Mouse (Mus musculus) C3H10T1/2 (cell line): Measurements from ENCODE around the gene Tex30. TPM values are rescaled to one million over a fixed set of nuclear protein-coding genes. Genes with fewer than 3 reads are reported as not detected.

Experiments used
- polyA plus RNA-seq, 2 experiments: library from polyadenylated mRNA; unstranded; fragments of >200 nt; fragmentation: generic; extraction: Trizol; gene quantifications; one replicate each; pipeline ENCODE4 v1.2.1; 2012; ENCODE audit warnings: missing spikeins in 2 of 2

The Tex30 gene
- polyA plus RNA-seq: 1 to 10 TPM; 1.3 to 3.4 TPM

GRCm38 (mm10) chr1:44102259-44102717 is at the start of gene Tex30:
Gene Tex30, minus strand, starts transcription at chr1:44102441.

GRCm38 (mm10) chr1:44147563-44148381 is 45.5 kb upstream of the Tex30 start, which contains the start of gene Ercc5:
Gene Ercc5, plus strand, starts transcription at chr1:44147744.

GRCm38 (mm10) chr1:44118239-44119054 is 16.2 kb upstream of the Tex30 start, which contains the start of the genes Kdelc1 and Bivm:
Gene Kdelc1, minus strand, starts transcription at chr1:44118808.
Gene Bivm, plus strand, starts transcription at chr1:44118957.

GRCm38 (mm10) chr1:44061836-44062235 is 40.4 kb downstream of the Tex30 start, which contains the start of gene Gm8251:
Gene Gm8251, minus strand, starts transcription at chr1:44061936.

Other genes starting within 250 kb of the Tex30 start
- 1 to 10 TPM; 2.3 to 6.0 TPM for gene Tpp2, start 168.8 kb downstream of the Tex30 start, polyA plus RNA-seq
- gene Mettl21c, start 82.4 kb downstream of the Tex30 start, polyA plus RNA-seq: under 1 TPM in 1 of 2 experiments, not detected in 1; 0.13 TPM
- not detected for gene Gm8251, start 40.5 kb downstream of the Tex30 start, polyA plus RNA-seq
- 10 to 100 TPM in 1 of 2 experiments, 1 to 10 TPM in 1; 1.7 to 13.0 TPM for gene Kdelc1, start 16.4 kb upstream of the Tex30 start, polyA plus RNA-seq
- gene Bivm, start 16.5 kb upstream of the Tex30 start, polyA plus RNA-seq: 1 to 10 TPM in 1 of 2 experiments, under 1 TPM in 1; 0.66 to 7.2 TPM
- gene Ercc5, start 45.3 kb upstream of the Tex30 start, polyA plus RNA-seq: 1 to 10 TPM in 1 of 2 experiments, under 1 TPM in 1; 0.41 to 9.3 TPM
- gene Mettl21e, start 116.5 kb upstream of the Tex30 start, polyA plus RNA-seq: not detected